Mouse (Mus musculus): Measurements from ENCODE around the gene Tbx6.

The Tbx6 gene

DNA sequence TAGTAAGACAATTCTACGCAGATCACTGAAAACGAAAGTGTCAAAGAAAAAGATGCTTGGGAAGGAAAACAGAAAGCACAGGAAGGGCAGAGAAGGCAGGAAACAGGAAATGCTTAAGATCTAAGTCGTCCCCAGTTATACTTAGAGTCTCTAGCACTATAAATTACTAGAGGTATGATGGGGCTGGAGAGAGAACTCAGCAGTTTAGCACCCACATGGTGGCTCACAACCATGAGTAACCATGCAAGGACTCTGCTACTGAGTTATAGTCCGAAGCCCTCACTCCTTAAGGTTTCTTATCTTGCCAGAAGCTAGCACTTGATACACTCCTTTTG lies 13.0 kb downstream of the Tbx6 start:
- DNase-seq (ENCODE audit: low read depth): no peak

DNA sequence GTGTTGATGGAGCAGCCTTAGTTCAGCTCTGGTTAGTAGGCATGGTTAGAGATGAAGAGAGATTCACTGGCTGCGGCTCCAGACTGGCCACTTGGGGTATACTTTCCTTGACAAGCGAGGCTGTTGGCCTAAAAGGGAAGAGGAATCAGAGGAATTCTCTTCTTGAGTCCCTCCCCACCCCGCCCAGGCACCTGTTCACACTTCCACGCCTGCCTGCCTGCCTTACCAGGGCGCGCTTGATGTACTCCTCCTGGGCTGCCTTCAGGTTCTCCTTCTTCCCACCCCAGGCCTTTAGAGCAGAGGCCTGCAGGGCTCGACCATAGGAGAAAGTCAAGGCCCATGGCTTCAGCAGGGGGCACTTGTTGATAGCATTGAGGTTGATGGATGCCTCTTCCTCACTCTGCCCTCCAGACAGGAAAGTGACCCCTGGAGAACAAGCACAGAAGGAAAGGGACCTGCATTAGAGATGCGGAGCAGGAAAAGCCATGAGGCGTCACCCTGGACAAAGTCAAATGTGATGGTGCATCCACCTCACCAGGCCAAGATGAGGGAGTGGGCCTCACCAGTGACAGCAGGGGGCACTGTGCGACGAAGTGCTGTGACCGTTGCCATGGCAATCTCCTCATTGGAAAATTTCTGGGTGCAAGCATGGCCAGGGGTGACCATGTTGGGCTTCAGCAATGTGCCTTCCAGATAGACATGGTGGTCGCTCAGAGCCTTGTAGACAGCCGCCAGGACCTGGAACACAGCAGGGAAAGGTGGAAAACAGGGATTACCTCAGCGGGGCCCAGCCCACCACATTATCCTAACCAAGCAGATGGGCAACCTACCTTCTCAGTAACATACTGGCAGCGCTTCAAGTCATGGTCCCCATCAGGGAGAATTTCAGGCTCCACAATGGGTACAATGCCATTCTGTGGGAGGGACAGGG lies 14.4 kb downstream of the Tbx6 start:
- no peak for DNase-seq (ENCODE audit: low read depth)

DNA sequence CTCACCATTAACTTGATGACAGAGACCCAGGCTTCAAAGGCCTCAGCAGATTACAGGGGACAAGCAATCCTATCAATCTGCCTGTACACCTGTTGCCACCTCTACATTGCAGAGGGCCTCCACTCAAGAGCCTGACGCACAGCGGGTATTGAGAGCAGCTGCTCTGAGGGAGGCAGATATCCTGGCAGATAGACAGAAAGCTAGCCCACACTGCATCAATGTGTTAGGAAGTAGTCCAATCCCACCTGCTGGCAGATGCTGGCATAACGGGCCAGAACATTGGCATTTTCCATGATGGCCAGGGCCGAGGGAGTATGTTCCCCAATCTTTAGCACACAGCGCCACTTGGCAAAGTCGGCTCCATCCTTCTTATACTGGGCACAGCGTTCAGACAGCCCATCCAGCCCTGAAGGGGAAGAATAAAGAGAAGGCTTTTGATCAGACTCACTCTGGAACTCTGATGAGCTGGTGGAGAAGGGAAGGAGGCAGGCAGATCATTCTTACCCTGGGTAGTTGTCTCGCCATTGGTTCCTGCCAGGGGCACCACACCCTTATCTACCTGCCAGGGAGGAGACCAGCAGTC lies 15.2 kb downstream of the Tbx6 start:
- DNase-seq (ENCODE audit: low read depth): no peak

DNA sequence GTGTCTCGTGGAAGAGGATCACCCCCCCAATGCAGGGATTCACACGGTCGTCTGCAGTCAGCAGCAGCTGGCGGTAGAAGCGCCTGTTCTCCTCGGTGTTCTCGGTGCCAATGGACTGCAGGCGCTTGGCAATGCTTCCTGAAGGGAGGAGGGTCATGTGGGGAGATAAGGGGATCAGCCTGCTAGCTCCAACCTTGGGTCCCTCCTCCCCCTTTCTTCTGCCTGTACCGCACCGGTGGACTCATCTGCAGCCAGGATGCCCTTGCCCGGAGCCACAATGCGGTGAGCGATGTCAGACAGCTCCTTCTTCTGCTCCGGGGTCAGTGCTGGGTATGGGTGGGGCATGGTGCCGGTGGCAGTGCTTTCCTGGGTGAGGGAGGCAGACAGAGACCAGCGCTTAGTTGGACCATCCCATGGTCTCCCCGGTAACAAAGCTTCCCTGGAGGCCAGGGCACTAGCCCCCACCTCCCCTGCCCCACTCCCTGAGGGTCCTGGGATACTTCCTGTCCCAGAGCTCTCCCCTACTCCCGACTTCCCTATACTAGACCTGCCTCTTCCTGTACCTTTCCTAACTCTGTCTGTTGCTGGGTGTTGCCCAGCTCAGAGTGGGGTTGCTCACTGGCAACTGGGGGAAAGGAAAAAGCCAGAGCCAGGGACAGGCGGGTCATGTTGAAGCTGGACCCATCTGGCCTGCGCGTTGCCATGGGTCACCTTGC lies 16.3 kb downstream of the Tbx6 start, which contains the start of gene Fam57b:
TSS of gene Fam57b (plus strand) at position 258 of the 716 bp plus-strand sequence.
- no peak for DNase-seq (ENCODE audit: low read depth)

DNA sequence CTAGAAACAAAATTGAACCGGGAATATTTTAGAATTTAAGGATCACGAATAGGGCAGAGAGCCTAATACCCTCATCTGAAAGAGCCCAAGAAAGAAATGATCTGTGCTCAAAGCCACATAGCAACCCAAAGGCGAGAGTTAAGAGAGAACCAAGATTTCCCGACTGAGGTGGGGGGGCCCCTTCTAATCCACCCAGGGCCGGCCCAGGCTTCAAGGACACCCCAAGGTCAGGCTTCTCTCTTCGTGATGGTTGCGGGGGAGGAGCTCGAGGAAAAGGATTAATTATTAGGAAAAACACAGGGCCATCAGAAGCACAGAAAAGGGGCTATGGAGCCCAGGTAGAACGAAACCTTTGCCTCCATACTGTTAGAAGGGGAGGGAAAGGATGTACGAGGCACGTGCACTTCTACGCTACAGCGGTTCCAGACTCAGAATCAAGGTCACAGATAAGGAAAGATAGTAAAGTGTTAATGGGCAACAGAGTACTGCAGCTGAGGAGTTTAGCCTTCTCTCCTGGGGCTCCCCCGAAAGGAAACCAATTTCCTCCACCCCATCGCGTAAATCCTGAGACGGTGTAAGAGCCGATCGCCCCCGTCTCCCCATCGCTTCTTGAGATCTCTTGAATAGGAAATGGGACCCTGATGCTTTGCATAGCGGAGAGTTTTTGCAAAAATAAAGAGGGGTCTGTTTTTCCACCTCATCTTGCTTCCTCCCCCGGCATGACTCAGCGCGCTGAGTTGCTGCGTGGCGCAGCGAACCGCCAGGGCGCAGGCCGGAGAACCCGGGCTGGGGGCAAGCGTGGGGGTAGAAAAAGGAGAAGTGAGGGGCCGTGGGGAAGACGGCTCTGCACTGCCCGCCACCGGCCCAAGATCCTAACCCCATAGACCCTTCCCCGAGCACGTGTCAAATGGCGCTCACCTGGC lies 17.1 kb downstream of the Tbx6 start:
- no peak for DNase-seq (ENCODE audit: low read depth)

DNA sequence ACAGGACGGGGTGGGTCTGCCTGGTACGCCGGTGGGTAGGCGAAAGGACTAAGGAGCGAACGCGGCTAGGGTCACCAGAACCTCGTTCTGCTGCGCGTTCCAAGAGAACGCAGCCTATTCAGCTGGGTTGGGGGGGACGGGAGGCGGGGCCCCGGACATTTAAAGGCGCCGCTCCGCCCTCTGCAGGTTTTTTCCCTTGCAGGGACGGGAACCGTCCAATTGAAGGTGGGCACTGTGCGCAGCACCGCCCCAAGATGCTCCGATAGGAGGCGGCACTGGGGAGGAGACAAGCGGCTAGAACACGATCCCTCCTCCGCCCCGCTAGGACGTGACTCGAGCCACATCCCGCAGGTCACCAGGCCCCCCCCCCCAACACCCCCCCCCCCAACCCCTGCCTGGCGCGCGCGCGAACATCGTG lies 17.8 kb downstream of the Tbx6 start:
- DNase-seq (ENCODE audit: low read depth): peak; percentile 97

DNA sequence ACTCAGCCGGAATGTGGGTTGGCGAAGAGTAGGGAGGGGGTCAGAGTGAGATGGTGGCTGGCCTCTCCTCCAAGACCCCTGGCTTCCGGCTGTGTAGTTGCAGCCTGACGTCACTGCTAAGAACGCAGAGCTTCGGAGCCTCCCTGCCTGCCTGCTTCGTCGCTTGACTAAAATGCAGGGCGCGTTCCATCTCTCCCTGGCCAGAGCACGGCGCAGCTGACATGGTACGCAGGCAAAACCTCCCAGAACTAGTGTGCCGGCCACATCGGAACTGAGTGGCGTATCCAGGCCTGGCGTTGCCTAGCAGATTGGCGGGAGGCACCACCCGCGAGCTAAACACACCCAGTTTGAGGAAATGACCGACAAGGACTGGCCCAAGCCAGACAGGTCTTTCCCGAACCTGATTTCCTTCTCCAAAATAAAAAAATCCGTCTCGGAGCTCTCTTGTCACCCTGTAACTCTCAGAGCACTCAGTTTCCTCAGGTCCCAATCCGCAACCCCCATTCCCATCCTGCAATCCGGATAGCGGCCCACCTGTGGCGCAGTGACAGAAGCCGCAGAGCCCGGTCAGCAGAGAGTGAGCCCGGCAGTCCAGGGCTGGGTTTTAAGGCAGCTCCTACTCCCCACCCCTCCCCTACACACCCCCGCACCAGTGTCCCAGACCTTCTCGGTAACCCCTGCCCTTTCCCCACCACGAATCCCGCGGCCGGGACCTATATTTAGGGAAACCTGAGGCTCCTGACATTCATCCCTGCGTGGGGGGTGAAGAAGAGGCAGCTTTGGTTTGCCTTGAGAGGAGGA lies 18.4 kb downstream of the Tbx6 start:
- peak; percentile 70 for DNase-seq (ENCODE audit: low read depth)

DNA sequence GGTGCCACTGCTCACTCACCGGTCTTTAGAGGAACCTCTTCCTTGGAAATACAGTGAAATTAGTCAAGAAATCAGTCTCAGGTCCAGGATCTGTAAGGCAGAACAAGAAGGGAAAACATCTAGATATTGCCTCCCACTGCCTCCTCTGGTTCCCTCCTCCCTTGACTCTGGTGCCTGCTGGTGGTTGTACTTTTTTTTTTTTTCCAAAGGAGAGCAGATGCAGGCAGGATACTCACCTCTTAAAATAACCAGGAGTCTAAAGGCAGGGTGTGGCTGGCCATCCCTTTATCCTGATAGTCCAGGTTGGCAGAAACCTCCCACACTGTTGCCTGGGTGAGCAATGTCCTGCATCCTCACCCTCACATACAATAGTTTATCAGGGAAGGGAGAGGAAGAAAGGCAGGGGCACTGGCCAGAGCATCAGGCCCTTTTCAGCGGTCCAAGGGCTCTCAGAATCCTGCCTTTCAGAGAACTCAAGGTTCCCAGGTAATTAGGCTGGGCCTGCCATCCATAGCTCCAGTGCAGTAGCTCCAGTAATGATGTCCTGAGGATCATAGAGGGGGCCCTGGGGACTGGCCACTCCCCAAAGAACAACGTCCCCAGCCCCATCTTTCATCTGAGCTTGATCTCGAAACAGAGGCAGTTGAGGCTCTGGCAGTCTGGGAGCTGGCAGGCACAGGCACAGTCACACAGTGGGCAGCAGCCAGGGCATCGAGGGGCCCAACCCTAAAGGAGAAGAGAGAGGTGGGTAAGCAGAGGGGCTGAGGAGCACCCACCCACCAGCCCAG lies 19.2 kb downstream of the Tbx6 start:
- DNase-seq (ENCODE audit: low read depth): no peak

DNA sequence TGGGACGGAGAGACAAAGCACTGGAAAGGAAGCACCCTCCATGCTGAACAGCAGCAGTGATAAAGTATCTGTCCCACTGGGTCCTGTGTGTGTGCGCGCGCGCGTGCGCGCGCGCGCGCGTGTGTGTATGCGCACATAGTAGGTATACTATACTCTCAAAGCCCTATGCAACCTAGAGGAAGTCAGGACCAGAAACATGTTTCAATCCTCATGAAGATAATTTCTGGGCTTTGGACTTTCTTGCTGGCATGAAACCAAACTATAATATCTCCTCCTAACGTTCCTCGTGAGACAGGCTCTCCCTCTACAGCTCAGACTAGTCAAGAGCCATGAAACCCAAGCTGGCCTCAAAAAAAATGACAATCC lies 19.8 kb downstream of the Tbx6 start:
- DNase-seq (ENCODE audit: low read depth): no peak

DNA sequence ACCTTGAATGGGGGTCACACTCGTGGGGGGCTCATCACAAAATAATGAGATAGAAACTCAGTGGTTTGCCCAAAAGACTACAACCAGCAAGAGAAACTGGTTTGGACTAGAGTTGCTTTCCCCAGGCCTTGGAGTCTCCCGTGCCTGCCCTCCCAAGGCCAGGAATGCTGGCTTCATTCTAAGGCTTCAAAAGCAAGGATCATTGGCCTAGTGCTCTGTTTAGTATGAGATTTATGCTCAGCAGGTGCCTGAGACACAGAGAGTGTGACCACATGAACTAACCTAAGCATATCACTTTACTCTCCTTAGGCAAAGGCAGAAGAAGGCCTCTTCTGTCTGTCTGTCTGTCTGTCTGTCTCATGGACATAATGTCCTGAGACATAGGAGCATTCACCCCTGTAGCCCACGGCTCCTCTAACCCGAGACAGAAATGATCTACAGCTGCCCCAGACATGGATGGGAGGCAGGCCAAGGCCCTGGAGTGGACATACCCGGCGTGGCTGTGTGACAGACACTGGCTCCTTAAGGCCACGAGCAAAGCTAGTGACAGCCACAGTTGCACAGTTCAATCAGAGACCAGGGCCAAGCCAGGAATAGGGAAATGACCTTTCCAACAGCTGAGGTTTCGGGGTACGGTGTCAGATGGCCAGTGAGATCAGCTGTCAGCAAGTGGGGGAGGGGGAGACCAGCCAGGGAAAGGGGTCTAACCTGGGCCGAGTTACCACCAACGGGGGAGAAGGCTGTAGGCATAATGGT lies 21.0 kb downstream of the Tbx6 start:
- DNase-seq (ENCODE audit: low read depth): no peak

DNA sequence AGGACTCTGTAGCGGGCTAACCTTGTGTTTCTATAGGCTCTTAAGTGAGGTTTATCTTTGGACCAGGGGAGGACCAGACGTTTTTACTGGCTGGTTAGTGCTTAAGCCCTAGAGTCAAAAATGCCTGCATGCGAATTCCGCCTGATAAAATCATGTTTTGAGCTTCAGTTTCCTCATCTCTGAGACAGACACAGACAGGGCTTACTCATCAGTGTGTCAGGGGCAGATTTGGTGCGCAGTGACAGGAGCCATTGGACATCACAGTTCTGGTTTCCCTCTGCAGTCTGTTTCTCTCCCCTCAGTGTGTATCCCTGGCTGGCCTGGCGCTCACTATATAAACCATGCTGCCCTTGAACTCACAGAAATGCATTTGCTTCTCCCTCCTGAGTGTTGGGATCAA lies 21.9 kb downstream of the Tbx6 start:
- no peak for DNase-seq (ENCODE audit: low read depth)

DNA sequence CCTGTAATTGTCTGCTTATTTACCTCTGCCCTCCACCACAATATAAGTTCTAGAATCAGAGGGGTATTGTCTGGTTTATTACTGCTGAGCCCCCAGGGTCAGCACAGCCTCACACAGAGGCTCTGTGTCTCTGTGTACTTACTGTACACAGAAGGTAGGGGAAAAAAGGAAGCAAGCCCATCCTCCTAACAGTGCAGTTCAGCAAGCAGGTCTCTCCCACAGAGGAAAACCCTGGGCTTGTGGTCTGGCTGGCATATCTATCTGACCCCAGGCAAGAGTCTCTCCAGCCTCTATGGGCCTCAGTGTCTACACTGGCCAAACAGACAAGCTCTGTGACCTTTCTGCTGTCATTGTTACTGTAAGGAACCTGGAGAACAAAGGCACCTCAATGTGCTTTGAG lies 22.5 kb downstream of the Tbx6 start:
- DNase-seq (ENCODE audit: low read depth): no peak

DNA sequence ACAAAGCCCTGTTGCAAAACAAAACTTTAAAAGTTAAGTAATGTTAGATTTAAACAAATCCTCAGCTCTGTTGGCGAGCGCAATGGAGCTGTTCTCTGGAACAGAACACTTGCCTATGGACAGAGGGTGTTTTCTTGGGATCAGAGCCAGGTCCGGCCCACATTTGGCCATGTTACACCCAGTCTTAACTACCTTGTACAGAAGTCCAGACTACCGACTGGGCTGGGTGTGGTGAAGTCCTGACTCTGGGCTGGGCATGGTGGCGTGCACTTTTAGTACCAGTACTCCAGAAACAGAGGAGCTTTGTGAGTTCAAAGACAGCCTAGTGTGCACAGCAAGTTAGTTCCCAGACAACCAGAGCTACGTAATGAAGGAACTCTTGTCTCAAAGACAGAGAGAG lies 25.7 kb downstream of the Tbx6 start:
- no peak for DNase-seq (ENCODE audit: low read depth)

DNA sequence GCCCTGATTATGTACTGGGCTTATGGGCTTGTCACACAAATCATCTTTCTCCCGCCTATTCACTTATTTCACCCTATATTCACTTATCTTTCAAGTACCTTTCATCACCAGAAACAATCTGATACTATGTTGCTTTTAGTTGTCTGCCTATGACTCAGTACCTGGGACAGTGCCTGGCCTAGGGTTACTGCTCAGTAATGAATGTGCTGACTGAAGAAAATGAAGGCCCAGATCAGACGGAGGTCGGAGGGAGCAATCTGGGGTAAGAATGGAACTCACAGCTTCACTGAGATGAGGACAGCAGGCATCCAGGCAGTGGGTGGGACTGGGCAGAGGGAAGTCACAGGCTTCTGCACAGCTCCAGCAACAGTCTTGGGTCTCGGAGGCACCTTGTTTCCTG lies 26.1 kb downstream of the Tbx6 start:
- no peak for DNase-seq (ENCODE audit: low read depth)

DNA sequence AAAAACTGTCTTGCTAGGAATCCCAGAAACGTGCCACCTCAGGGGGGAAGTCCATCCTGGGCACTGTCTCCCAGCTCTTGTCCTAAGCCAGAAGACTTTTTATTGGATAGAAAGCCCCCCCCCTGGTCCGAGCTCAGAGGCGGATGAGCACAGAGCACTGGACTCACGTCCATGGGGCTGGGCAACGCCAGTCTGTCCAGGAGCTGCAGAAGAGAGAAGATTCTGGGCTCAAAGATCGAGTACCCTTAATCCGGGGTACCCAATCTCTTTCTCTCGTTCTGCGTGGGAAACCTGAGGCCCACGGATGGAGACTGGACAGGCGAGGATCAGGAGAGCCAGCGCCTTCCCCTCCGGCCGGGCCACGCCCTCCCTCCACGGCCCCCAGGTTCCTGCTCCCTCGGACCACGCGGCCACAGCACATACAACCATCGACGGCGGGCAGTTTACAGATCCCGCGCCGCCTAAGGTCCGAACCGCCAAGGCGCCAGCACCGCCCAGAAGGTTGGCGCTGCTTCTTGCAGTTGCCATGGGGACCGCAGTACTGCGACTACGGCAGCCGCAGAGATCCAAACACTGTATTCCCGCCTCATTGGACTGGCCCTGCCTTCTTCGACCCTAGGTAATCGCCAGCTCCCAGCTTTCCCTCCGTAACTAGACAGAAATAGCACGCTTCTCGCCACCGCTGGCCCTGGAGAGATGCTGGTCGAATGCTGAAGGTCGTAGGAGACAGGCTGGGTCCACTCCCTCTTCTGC lies 27.6 kb downstream of the Tbx6 start:
- DNase-seq (ENCODE audit: low read depth): no peak

DNA sequence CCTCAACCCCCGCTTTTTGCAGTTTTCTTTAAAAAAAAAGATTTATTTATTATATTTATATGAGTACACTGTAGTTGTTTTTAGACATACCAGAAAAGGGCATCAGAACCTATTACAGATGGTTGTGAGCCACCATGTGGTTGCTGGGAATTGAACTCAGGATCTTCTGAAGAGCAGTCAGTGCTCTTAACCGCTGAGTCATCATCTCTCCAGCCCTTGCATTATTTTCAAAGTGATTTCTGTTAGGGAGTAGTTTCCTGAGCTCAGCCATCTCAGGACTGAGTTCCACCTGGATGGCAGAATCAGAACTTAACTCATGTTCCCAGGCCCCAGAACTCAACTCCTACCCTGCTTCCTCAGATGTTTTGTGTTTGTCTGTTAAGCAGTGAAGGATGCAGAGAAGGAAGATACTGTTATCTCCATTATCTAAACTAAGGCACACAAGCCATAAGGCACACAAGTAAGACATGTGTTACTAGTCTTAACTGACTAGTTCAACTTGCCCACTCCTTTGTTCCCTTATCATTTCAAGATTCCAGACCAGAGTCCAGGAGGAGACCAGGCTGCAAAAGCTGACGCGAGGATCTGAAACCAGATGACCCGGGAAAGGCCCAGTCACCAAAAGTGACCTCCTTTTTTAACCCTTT lies 28.6 kb downstream of the Tbx6 start:
- DNase-seq (ENCODE audit: low read depth): no peak

DNA sequence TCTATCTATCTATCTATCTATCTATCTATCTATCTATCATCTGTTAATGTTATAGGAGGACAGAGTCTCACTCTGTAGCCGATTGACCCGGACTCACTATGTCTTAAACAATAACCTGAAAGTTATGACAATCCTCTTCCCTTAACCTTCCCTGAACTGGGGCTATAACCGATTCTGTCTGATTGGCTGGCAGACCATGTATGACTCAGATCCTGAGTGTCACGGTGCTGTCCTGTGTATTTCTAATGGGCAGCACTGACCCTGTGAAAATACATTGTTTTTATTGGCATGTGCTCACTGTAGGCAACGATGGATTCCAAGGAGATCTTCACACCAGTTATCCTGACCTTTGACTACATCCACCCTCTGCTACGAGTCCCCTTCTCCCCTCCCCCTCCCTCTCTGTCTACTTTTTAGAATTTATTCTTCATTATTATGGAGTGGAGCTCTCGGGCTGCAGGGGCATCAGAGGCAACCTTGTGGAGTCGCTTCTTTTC lies 34.5 kb downstream of the Tbx6 start:
- DNase-seq (ENCODE audit: low read depth): no peak

DNA sequence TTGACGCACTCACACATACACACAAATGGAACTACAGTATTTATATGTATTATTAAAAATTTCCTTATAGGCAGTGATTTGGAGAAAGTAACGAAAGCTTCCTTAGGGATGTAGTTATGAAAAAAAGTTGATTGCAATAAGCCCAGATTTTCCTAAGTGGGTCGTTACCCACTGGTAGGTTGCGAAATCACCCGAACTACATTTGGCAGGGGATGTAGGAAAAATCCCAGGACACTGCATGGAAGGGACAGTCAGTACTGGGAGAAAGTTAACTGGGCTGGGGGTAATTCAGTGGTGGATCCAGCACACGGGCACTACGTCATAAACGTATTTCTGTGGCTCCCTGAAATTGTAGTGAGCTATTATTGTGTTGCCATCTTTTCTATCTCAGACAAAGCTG lies 35.2 kb downstream of the Tbx6 start:
- no peak for DNase-seq (ENCODE audit: low read depth)
